Mouse (Mus musculus): ENCODE measurements around the gene Fth1.
"Not testable (repeated sequence)": the region's sequence is repeated elsewhere in the genome, so short reads cannot be mapped to it uniquely, and the experiment has no call there.

Gene Fth1

GRCm38 (mm10) chr19:9964205-9964916, 16.0 kb upstream of the Fth1 start:
- no peak for DNase-seq (ENCODE audit: low read depth)

GRCm38 (mm10) chr19:9966096-9966867, 14.1 kb upstream of the Fth1 start:
- no peak for DNase-seq (ENCODE audit: low read depth)

GRCm38 (mm10) chr19:9968081-9968787, 12.2 kb upstream of the Fth1 start:
- no peak for DNase-seq (ENCODE audit: low read depth)

- DNase-seq (ENCODE audit: low read depth): not testable (repeated sequence)
These were observed 5.5 kb upstream of the Fth1 start for GRCm38 (mm10) chr19:9974853-9975252.

- no peak for DNase-seq (ENCODE audit: low read depth)
These were observed 3.3 kb upstream of the Fth1 start for GRCm38 (mm10) chr19:9977085-9977484.

DNA sequence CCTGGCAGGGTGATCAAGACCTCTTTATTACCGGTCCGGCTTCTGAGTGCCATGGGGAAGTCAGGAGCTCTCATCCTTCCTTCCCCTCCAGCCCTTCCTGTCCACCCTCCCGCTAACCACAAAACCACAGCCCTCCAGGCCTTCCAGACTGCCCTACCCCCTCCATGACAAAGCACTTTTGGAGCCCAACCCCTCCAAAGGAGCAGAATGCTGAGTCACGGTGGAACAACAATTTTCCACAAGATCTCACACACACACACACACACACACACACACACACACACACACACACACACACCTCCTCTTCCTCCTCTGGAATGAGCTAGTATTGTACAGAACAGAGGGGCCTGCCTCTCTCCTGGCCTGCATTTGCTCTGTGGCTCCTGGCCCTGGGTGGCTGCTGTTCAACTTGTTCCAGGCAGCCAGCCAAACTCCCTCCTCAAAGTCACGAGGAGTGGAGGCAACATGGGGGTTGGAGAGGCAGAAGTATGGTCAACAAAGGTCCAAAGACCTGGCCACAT, 1.9 kb upstream of the Fth1 start:
- DNase-seq (ENCODE audit: low read depth): peak; percentile 56

- DNase-seq (ENCODE audit: low read depth): no peak
These were observed 1.2 kb upstream of the Fth1 start for GRCm38 (mm10) chr19:9979156-9979555.

DNA sequence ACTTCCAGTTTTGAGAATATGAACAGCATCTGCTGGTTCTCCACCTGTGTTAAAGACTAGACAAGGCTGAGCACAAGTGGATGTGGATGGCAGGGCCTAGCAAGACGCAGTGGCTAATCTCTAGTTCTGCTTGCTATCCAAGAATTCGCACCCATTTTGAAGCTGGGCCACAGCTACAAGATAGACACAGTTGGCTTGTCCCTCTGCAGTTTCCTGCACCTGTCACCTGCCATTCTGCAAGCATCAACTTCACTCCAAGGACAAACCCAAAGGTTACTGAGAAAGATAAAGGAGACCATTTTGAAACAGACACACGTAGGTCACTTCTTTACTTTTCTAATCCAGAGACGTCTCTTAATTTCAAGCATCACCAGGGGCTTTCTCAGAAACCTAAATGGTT, 1.2 kb downstream of the Fth1 start:
- DNase-seq (ENCODE audit: low read depth): no peak

- DNase-seq (ENCODE audit: low read depth): peak; percentile 95
These were observed 1.9 kb downstream of the Fth1 start for GRCm38 (mm10) chr19:9982151-9982851.

DNA sequence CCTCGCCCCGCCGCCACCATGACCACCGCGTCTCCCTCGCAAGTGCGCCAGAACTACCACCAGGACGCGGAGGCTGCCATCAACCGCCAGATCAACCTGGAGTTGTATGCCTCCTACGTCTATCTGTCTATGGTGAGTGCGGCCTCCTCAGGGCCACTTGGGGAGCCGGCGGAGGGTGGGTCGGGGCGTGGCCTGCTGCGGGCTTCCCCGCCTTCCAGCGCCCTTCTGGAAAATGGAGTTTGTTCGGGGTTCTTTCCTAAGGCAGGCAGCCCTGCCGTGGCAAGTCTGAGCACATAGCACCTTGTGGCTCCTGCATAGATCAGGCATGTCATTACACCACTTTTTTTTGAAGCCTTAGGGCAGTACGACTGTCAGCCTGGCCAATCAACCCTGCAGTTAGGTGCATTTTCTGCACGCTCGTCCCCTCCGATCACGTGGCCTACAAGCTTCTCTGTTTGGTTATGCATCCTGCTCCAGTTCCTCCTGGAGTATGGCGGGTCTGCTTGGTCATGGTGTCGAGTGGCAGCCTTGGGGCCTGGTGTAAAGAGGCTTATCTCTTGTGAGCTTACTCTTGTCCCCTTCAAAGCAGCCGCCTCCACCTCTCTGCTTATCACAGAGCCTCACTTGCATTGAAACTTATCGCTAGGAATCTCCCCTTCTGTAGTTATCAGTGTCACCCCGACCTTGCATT, 2.6 kb downstream of the Fth1 start:
- no peak for DNase-seq (ENCODE audit: low read depth)

DNA sequence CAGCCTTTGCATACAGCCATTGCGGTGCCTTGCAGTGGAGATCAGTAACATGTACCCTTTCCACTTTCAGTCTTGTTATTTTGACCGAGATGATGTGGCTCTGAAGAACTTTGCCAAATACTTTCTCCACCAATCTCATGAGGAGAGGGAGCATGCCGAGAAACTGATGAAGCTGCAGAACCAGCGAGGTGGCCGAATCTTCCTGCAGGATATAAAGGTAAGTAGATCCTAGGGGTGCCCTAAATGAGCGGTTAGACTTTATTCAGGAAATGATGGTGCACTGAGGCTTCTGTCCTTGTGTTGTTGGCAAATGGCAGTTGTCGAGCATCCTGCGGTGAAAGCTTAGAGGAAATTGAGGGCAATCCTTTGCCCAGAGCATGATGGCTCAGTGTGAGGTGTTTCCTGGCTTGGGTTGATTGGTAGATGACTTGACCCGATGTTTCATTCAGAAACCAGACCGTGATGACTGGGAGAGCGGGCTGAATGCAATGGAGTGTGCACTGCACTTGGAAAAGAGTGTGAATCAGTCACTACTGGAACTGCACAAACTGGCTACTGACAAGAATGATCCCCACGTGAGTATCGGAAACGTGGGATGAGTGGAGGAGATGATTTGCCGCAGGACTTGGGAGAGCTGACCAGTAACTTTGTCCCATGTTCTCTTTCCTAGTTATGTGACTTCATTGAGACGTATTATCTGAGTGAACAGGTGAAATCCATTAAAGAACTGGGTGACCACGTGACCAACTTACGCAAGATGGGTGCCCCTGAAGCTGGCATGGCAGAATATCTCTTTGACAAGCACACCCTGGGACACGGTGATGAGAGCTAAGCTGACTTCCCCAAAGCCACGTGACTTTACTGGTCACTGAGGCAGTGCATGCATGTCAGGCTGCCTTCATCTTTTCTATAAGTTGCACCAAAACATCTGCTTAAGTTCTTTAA, 4.0 kb downstream of the Fth1 start:
- no peak for DNase-seq (ENCODE audit: low read depth)

GRCm38 (mm10) chr19:9985190-9985899, 4.9 kb downstream of the Fth1 start:
- no peak for DNase-seq (ENCODE audit: low read depth)

DNA sequence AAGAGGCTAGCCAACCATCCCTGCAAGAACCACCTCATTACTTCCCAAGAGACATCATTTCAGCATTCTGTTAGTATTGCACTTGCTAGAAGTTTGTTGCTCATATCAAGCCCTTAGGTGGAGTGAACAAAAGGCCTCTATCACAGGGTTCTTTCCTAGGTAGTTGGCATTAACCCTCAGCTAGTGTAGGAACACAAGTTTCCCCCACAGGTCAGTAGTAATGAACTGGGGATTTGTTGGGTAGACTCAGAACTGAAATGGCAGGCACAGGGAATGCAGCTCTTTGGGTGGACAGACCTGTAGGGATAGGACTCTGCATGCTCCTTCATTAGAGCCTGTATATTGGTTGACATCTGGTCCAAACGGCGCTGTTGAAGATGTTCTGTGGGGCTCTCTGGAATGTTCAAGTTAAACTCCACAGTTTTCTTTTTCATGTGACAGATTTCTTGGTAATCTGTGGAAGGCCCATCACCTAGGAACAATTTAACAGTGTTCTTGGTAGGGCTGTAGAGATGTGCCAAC, 5.6 kb downstream of the Fth1 start:
- no peak for DNase-seq (ENCODE audit: low read depth)

GRCm38 (mm10) chr19:9987192-9987591, 6.8 kb downstream of the Fth1 start:
- no peak for DNase-seq (ENCODE audit: low read depth)

DNA sequence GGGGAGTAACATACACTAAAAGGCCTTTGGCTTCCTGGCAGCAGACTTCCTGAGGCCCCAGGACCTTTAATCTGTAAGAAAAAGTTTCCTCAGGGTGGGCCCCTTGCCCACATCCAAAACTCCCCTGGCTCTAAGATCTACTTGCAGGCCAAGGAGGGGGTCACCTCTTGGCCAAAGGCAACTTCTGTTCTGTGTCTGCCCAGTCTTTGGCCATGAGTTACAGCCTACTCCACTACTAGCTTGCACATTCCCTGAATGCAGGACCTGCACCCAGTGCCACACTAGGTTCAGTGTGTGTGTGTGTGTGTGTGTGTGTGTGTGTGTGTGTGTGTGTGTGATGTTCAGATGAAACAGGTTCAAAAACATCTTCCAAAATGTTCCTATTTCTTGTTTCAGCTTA, 7.2 kb downstream of the Fth1 start:
- DNase-seq (ENCODE audit: low read depth): no peak

GRCm38 (mm10) chr19:9989171-9989883, 8.9 kb downstream of the Fth1 start:
- DNase-seq (ENCODE audit: low read depth): no peak

GRCm38 (mm10) chr19:9989884-9990256, 9.5 kb downstream of the Fth1 start:
- no peak for DNase-seq (ENCODE audit: low read depth)

GRCm38 (mm10) chr19:9991304-9991703, 10.9 kb downstream of the Fth1 start:
- DNase-seq (ENCODE audit: low read depth): peak; percentile 83

Data from c-Kit-positive CD71-negative TER-119-negative erythroid progenitor cells, embryonic 14.5 days (primary cell).